Mouse (Mus musculus): ENCODE results near the gene Cyp19a1. TPM values are rescaled to one million over a fixed set of nuclear protein-coding genes. Genes with fewer than 3 reads are reported as not detected.

The Cyp19a1 gene
- polyA plus RNA-seq, 1 experiment: not detected

GRCm38 (mm10) chr9:54169489-54169888 is 98.4 kb downstream of the Cyp19a1 start:
- DNase-seq (ENCODE audit: low read depth): no peak

- no peak for DNase-seq (ENCODE audit: low read depth)
These were observed 99.5 kb downstream of the Cyp19a1 start for GRCm38 (mm10) chr9:54168425-54168824.

GRCm38 (mm10) chr9:54163117-54163516 is 104.8 kb downstream of the Cyp19a1 start:
- peak; percentile 1 for DNase-seq (ENCODE audit: low read depth)

- no peak for DNase-seq (ENCODE audit: low read depth)
These were observed 114.2 kb downstream of the Cyp19a1 start for GRCm38 (mm10) chr9:54153679-54154078.

- no peak for DNase-seq (ENCODE audit: low read depth)
These were observed 128.7 kb downstream of the Cyp19a1 start for GRCm38 (mm10) chr9:54139191-54139590.

Other genes with a start within 250 kb of the Cyp19a1 start
- 0.35 and 0.37 TPM in 2 replicates for gene Tnfaip8l3, start 199.7 kb downstream of the Cyp19a1 start, polyA plus RNA-seq (2012; rRNA removed)
- 1.0 and 2.1 TPM in 2 replicates for gene Gldn, start 18.4 kb upstream of the Cyp19a1 start, polyA plus RNA-seq (2012; rRNA removed)
- gene Dmxl2, start 233.5 kb upstream of the Cyp19a1 start, polyA plus RNA-seq (2012; rRNA removed): 8.5 and 9.3 TPM in 2 replicates

Data from gonadal fat pad, adult 2 months (tissue).